Mouse (Mus musculus) c-Kit-positive CD71-positive TER-119-negative erythroid progenitor cells, embryonic 14.5 days (primary cell): Measurements from ENCODE around the gene Cdkl3.
A peak's percentile ranks its signal among the peaks of the same experiment; 100 is the strongest.

ENCODE experiments used
- DNase-seq: peaks from one replicate; pipeline ENCODE4 v3.0.0-alpha.2; 2013; ENCODE audit warnings: low read depth

Cdkl3 gene

GRCm38 (mm10) chr11:52011541-52011940 lies 7.5 kb downstream of the Cdkl3 start:
- DNase-seq = no peak

DNA sequence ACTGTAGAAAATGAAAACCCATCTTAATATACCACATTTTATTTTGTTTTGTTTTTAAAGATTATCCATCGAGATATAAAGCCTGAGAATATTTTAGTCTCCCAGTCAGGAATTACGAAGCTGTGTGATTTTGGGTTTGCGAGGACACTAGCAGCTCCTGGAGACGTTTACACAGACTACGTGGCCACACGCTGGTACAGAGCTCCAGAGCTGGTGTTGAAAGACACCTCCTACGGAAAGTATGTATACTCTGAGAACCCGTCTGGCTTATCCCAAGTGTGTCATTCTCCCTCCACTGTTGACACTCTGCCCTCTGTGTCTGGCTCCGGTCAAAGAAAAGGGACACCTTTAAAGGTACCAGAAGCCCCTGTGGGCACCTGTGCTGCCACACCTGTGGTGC lies 14.2 kb downstream of the Cdkl3 start:
- DNase-seq = no peak

DNA sequence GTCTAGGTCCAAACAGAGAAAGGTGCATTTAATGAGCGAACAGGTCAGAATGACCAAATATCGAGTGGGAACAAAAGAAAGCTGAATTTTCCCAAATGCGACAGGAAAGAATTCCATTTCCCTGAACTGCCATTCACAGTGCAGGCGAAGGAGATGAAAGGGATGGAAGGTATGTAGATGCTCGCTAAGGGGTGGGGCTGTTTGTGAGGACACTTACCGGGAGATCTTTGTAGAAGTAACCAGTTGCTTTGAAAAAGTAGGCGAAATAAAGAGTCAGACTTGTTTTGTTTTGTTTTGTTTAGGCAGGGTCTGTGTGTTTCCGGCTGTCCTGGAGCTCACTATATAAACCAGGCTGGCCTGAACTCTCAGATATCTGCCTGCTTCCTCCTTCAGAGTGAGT lies 28.3 kb downstream of the Cdkl3 start:
- no peak for DNase-seq

DNA sequence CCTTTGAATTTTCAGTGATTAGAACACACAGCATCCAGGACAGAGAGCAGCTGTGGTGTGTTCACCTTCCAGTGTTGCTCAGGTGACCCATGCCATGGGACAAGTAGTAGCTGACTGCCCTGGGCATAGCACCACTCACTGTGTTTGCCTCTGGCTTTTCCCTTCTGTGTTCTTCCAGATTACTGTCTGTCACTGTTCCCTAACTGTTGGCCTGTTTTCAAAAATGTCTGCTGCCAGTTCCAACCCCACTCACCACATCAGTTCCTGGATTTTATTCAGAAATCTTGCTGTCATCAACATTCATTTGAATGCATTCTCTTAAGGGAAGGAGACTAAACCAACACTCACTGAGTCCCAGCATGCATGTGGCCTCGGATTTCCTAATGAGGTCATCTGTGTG lies 29.9 kb downstream of the Cdkl3 start:
- no peak for DNase-seq

- DNase-seq = no peak
Measured at GRCm38 (mm10) chr11:52035905-52036304, 31.9 kb downstream of the Cdkl3 start.

GRCm38 (mm10) chr11:52037659-52038058 lies 33.6 kb downstream of the Cdkl3 start:
- no peak for DNase-seq

DNA sequence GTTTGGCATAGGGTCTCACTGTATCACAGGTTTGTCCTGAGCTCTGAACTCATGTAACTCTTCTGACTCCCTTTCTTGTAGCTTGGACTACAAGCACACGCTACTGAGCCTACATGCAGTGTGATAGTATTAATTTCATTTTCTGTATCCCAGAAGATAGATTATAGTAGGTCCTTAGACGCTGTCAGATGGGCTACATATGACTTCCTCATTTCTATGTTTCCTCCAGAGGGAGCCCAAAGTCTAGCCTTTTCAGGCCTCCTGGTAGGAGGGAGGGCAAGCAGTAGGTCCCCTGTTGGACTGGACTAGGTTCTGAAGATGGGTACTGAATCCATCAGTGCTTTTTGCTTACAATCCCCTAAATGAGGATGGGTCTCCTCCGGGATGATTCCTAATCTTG lies 39.2 kb downstream of the Cdkl3 start:
- no peak for DNase-seq

DNA sequence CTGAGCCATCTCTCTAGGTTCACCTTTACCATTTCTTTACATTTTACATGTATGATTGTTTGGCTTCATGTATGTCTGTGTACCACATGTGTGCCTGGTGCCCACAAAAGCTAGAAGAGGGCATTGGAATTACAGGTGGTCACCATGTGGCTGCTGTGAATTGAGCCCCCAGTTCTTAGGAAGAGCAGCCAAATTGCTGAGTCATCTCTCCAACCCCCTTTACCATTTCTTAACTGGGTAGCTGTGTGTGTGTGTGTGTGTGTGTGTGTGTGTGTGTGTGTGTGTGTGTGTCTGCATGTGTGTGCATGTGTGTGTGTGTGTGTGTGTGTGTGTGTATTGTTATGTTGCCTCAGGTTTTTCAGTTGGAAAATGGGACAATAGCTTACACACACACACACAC lies 40.1 kb downstream of the Cdkl3 start:
- DNase-seq = no peak

- DNase-seq = no peak
Measured at GRCm38 (mm10) chr11:52046446-52047165, 42.6 kb downstream of the Cdkl3 start.

- no peak for DNase-seq
Measured at GRCm38 (mm10) chr11:52053371-52053770, 49.4 kb downstream of the Cdkl3 start.

DNA sequence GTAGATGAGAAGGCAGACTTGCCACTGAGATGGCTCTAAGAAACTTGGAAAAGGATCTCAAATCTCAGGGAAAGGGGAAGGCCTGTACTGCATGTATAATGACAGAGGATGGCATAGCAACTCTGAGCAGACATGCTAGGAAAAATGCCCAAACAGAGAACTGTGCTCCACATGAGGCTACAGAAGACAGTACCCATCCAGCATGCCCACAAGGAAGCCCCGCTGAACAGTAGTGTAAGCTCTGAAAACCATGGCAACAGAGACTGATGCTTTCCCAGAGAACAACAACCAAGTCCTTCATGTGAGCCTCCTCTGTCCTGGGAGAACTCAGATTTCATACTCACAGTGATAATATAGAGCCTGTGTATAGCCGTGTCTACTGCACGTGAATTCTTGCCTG lies 50.7 kb downstream of the Cdkl3 start:
- DNase-seq = no peak

DNA sequence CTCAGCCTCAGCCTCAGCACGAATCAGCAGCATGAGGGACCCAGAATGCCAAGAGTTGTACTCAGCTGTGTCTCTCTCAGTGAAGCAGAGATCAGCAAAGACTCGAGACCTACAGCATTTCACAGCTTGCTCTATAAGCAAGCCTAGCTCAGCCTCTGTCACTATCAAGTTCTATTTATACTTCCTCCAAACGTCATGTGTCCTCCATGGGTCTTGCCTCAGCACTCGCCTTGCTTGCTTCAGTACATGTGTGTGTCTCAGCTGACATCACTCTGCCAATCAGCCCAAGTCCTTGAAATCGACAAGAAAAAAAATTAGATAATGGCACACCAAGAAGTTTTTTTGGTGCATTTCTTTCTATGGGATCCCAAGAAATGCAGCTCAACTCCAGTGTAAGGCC lies 52.2 kb downstream of the Cdkl3 start:
- DNase-seq = no peak

GRCm38 (mm10) chr11:52059001-52059400 lies 55.0 kb downstream of the Cdkl3 start:
- DNase-seq = no peak

GRCm38 (mm10) chr11:52060315-52060714 lies 56.3 kb downstream of the Cdkl3 start:
- DNase-seq = no peak

DNA sequence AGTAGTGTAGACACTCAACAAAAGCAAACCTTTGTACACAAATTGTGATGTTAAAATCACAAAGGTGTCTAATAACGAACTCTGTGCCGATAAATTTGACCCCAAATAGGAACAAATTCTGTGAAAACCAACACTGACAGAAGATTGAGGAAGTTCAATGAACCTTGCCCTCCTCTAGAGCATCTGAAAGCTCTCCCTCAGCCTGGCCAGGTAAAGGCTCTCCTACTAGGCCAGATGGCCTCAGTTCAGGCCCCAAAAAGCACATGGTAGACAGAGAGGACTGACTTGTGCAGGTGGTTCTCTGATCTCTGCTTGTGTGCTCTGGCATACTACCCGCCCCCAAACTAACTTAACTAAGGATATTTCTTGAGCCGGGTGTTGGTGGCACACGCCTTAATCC lies 58.4 kb downstream of the Cdkl3 start:
- DNase-seq = no peak

- no peak for DNase-seq
Measured at GRCm38 (mm10) chr11:52064398-52064797, 60.4 kb downstream of the Cdkl3 start.

DNA sequence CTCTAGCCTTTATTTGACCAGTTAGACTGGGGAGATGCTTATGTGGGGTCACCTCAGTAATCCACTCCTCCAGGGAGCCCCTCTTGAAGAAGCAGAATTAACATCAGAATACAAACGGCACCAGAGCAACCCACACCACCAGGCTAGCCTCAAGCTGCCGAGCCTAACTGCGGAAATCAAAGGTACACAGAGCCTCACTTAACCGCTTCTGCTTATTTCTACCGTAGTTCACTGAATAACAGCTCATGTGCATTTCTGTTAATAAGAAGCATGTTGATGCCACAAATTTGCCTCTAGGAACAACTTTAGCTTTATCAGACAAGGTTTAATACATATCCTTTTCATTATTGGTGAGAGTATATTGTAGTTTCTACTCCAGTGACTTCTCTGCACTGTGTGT lies 61.8 kb downstream of the Cdkl3 start:
- DNase-seq = no peak

DNA sequence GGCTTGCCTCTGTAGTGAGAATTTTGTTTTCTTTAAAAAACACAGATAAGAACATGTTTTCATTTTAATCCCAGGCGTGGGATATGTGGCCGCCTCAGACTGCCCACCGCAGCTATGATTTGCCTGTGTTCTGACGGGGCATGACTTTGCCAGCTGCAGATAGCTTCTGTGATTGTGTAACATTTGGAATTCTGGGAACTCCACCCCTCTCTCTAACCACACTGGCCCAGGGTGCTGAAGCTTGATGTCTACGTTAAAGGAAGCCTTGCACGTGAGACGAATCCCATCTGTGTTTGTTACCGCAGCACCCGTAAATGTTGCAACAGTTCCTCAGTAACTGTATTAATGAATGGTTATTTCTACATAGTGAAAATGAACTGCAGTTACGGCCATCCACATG lies 67.7 kb downstream of the Cdkl3 start:
- no peak for DNase-seq

GRCm38 (mm10) chr11:52073528-52074170 lies 69.6 kb downstream of the Cdkl3 start:
- DNase-seq = no peak

- peak; percentile 58 for DNase-seq
Measured at GRCm38 (mm10) chr11:52074626-52075470, 70.8 kb downstream of the Cdkl3 start.

GRCm38 (mm10) chr11:52075794-52076633 lies 72.0 kb downstream of the Cdkl3 start:
- no peak for DNase-seq

DNA sequence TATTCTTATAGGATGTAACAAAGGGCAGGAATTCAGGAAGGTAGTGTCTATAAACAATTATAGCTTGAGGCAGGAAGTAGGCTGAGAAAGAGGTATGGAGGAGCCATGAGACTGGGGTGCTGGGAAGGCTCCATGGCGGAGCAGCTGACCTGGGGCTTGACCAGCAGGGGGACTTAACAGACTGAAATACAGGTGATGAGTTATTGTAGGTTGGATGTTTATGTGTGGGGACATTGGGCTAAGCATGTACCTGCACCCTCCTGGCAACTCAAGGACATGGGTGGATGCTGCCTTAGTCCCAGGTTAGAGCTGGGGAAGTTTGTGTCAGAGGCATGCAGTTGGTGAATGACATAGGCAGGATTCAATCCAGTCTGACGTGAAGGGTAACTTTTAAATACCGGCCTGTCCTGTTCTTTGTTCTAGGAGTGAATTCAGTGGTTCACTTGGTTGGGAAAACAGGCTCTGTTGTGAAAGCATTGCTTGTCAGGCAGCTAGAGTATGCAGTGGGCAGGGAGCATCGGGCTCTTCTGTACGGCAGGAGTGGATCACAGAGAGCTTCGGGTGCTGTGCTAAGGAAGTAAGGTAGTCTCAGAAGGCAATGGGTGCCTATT lies 72.8 kb downstream of the Cdkl3 start:
- DNase-seq = no peak
